Mouse (Mus musculus): Measurements from ENCODE around the gene Ap4e1. TPM values are rescaled to one million over a fixed set of nuclear protein-coding genes. Genes with fewer than 3 reads are reported as not detected.
"Not testable (repeated sequence)": the region's sequence is repeated elsewhere in the genome, so short reads cannot be mapped to it uniquely, and the experiment has no call there.

Ap4e1 gene
- polyA plus RNA-seq, 1 experiment from 2014 or later = 7.6 TPM

- H3K36me3 ChIP-seq; H3K27me3 ChIP-seq (replicated peaks); ATAC-seq (ENCODE audit: extremely low read depth, insufficient number of reproducible peaks, low FRiP score, low TSS enrichment); H3K4me2 ChIP-seq; H3K4me1 ChIP-seq; H3K4me3 ChIP-seq; H3K9me3 ChIP-seq; H3K27ac ChIP-seq (replicated peaks); H3K9ac ChIP-seq: not testable (repeated sequence)
- WGBS = 44% methylated on average over 2 of the region's 2 CpGs
These were observed 70.5 kb downstream of the Ap4e1 start for GRCm38 (mm10) chr2:127079066-127079465.

GRCm38 (mm10) chr2:127079881-127080590 is 71.5 kb downstream of the Ap4e1 start:
- Histone ChIP-seq H3K4me3 (no peak overlapping the region), H3K9ac (no peak overlapping the region), H3K36me3 (peaks cover 7% of the 10 kb centered on the region), H3K27ac (replicated peaks) (no peak overlapping the region), H3K4me2 (no peak overlapping the region), H3K4me1 (0 out of 2 replicates have a peak, but pooled peaks cover 3% of the 10 kb centered on the region), H3K27me3 (replicated peaks) (no peaks in the 10 kb centered on the region), H3K9me3 (no peaks in the 10 kb centered on the region)
- WGBS = 85% methylated on average over 11 of the region's 11 CpGs
- no peak for ATAC-seq (ENCODE audit: extremely low read depth, insufficient number of reproducible peaks, low FRiP score, low TSS enrichment)

- H3K4me3 ChIP-seq = no peak overlapping the region
- H3K4me2 ChIP-seq = no peak overlapping the region
- ATAC-seq (ENCODE audit: extremely low read depth, insufficient number of reproducible peaks, low FRiP score, low TSS enrichment) = no peak
- no peak overlapping the region for H3K27ac ChIP-seq (replicated peaks)
- 0 out of 2 replicates have a peak, but pooled peaks cover 3% of the 10 kb centered on the region for H3K4me1 ChIP-seq
- no peak overlapping the region for H3K9ac ChIP-seq
- 64% methylated on average over 11 of the region's 11 CpGs for WGBS
- H3K9me3 ChIP-seq = no peaks in the 10 kb centered on the region
- H3K27me3 ChIP-seq (replicated peaks) = no peaks in the 10 kb centered on the region
- H3K36me3 ChIP-seq = peaks cover 7% of the 10 kb centered on the region
These were observed 72.2 kb downstream of the Ap4e1 start for GRCm38 (mm10) chr2:127080591-127081218.

- Histone ChIP-seq H3K9ac (no peak overlapping the region), H3K36me3 (peaks cover 10% of the 10 kb centered on the region), H3K4me1 (no peaks in the 10 kb centered on the region), H3K4me2 (no peak overlapping the region), H3K27ac (replicated peaks) (no peak overlapping the region), H3K27me3 (replicated peaks) (no peaks in the 10 kb centered on the region), H3K4me3 (no peak overlapping the region), H3K9me3 (no peaks in the 10 kb centered on the region)
- 78% methylated on average over 5 of the region's 5 CpGs for WGBS
- no peak for ATAC-seq (ENCODE audit: extremely low read depth, insufficient number of reproducible peaks, low FRiP score, low TSS enrichment)
These were observed 77.7 kb downstream of the Ap4e1 start for GRCm38 (mm10) chr2:127086235-127086634.

GRCm38 (mm10) chr2:127090151-127090550 is 81.6 kb downstream of the Ap4e1 start:
- H3K36me3 ChIP-seq = peaks cover 17% of the 10 kb centered on the region

GRCm38 (mm10) chr2:127092000-127092399 is 83.5 kb downstream of the Ap4e1 start:
- Histone ChIP-seq H3K27ac (replicated peaks) (no peak overlapping the region), H3K9me3 (no peaks in the 10 kb centered on the region), H3K4me2 (no peak overlapping the region), H3K9ac (no peak overlapping the region), H3K4me1 (no peaks in the 10 kb centered on the region), H3K4me3 (no peak overlapping the region), H3K36me3 (peaks cover 13% of the 10 kb centered on the region), H3K27me3 (replicated peaks) (no peaks in the 10 kb centered on the region)
- 52% methylated on average over 8 of the region's 8 CpGs for WGBS
- ATAC-seq (ENCODE audit: extremely low read depth, insufficient number of reproducible peaks, low FRiP score, low TSS enrichment) = no peak

More at GRCm38 (mm10) chr2:127090151-127090550, 81.6 kb downstream of the Ap4e1 start:
- H3K4me3 ChIP-seq; ATAC-seq (ENCODE audit: extremely low read depth, insufficient number of reproducible peaks, low FRiP score, low TSS enrichment); H3K9ac ChIP-seq; H3K9me3 ChIP-seq; H3K27ac ChIP-seq (replicated peaks); H3K27me3 ChIP-seq (replicated peaks); H3K4me1 ChIP-seq; H3K4me2 ChIP-seq: not testable (repeated sequence)

- Histone ChIP-seq H3K9ac (no peak overlapping the region), H3K9me3 (no peaks in the 10 kb centered on the region), H3K27me3 (replicated peaks) (no peaks in the 10 kb centered on the region), H3K36me3 (peaks cover 100% of the 10 kb centered on the region), H3K4me2 (no peak overlapping the region), H3K4me3 (no peak overlapping the region), H3K27ac (replicated peaks) (no peak overlapping the region), H3K4me1 (no peaks in the 10 kb centered on the region)
- WGBS = 86% methylated on average over 4 of the region's 4 CpGs
- no peak for ATAC-seq (ENCODE audit: extremely low read depth, insufficient number of reproducible peaks, low FRiP score, low TSS enrichment)
These were observed 100.5 kb downstream of the Ap4e1 start for GRCm38 (mm10) chr2:127108986-127109385.

Small RNA genes within 50 kb of the gene (microRNA-seq; reads per million reads assigned to microRNA genes)
- not detected for gene Gm24081

Other genes starting within 250 kb of the Ap4e1 start
- gene Usp50, start 225.2 kb upstream of the Ap4e1 start, polyA plus RNA-seq (2015; fragmentation: Nextera tagmentation; extraction: Ambion mirVana) = 1.5 and 2.2 TPM in 2 replicates
- 36.6 and 40.3 TPM in 2 replicates for gene Trpm7, start 132.5 kb upstream of the Ap4e1 start, polyA plus RNA-seq (2015; fragmentation: Nextera tagmentation; extraction: Ambion mirVana)
- gene Sppl2a, start 75.5 kb upstream of the Ap4e1 start, polyA plus RNA-seq (2015; fragmentation: Nextera tagmentation; extraction: Ambion mirVana) = 27.4 and 30.0 TPM in 2 replicates
- gene Blvra, start 61.9 kb downstream of the Ap4e1 start, polyA plus RNA-seq (2015; fragmentation: Nextera tagmentation; extraction: Ambion mirVana) = 38.1 and 39.7 TPM in 2 replicates
- gene Ncaph, start 125.2 kb downstream of the Ap4e1 start, polyA plus RNA-seq (2015; fragmentation: Nextera tagmentation; extraction: Ambion mirVana) = 51.2 and 53.3 TPM in 2 replicates
- 11.6 and 12.4 TPM in 2 replicates for gene Itpripl1, start 134.7 kb downstream of the Ap4e1 start, polyA plus RNA-seq (2015; fragmentation: Nextera tagmentation; extraction: Ambion mirVana)
- 1.1 and 1.4 TPM in 2 replicates for gene 1810024B03Rik, start 199.6 kb downstream of the Ap4e1 start, polyA plus RNA-seq (2015; fragmentation: Nextera tagmentation; extraction: Ambion mirVana)
- 35.2 and 38.0 TPM in 2 replicates for gene Snrnp200, start 199.7 kb downstream of the Ap4e1 start, polyA plus RNA-seq (2015; fragmentation: Nextera tagmentation; extraction: Ambion mirVana)
- 48.4 and 55.5 TPM in 2 replicates for gene Ciao1, start 239.1 kb downstream of the Ap4e1 start, polyA plus RNA-seq (2015; fragmentation: Nextera tagmentation; extraction: Ambion mirVana)
- gene Tmem127, start 239.2 kb downstream of the Ap4e1 start, polyA plus RNA-seq (2015; fragmentation: Nextera tagmentation; extraction: Ambion mirVana) = 19.7 and 21.6 TPM in 2 replicates